Mouse (Mus musculus) T-helper 2 cell (primary cell): ENCODE measurements around the gene Sfta2.

ENCODE experiments used
- in situ Hi-C: fragments of 300-600 bp; cut with MboI, MseI; formaldehyde crosslinking; loops from one replicate; pipeline ENCODE4 v1.15.1; 2025; ENCODE audit warnings: high pct_unique_total_duplicates

Sfta2 gene

GRCm38 (mm10) chr17:35601249-35601648 lies at the start of gene Sfta2:
TSS of gene Sfta2 (plus strand) at chr17:35601549.
- in situ Hi-C loops = no loop called here

GRCm38 (mm10) chr17:35551881-35552414 lies 49.4 kb upstream of the Sfta2 start, which contains the start of gene Cdsn:
TSS of gene Cdsn (plus strand) at chr17:35552128.
- in situ Hi-C loops = loop anchor here (5.0 kb wide), 1 partner anchor 65 kb away; no protein-coding TSS in a partner anchor

- in situ Hi-C loops = loop anchor here (5.0 kb wide), 1 partner anchor 63 kb away; no protein-coding TSS in a partner anchor
Observed at GRCm38 (mm10) chr17:35554321-35554720, 47.0 kb upstream of the Sfta2 start.

GRCm38 (mm10) chr17:35554761-35555397 lies 46.5 kb upstream of the Sfta2 start:
- in situ Hi-C loops = loop anchor here (5.0 kb wide), 1 partner anchor 62 kb away; no protein-coding TSS in a partner anchor

- in situ Hi-C loops = no loop called here
Observed at GRCm38 (mm10) chr17:35556186-35556765, 45.1 kb upstream of the Sfta2 start.

- in situ Hi-C loops = no loop called here
Observed at GRCm38 (mm10) chr17:35556812-35557211, 44.5 kb upstream of the Sfta2 start.

GRCm38 (mm10) chr17:35557351-35557750 lies 44.0 kb upstream of the Sfta2 start:
- in situ Hi-C loops = no loop called here

GRCm38 (mm10) chr17:35558216-35558615 lies 43.1 kb upstream of the Sfta2 start:
- in situ Hi-C loops = no loop called here

GRCm38 (mm10) chr17:35567150-35567549 lies 34.2 kb upstream of the Sfta2 start, which contains the start of gene 2300002M23Rik:
TSS of gene 2300002M23Rik (plus strand) at chr17:35567450.
- in situ Hi-C loops = no loop called here

- in situ Hi-C loops = no loop called here
Observed at GRCm38 (mm10) chr17:35567767-35568166, 33.6 kb upstream of the Sfta2 start.

- in situ Hi-C loops = no loop called here
Observed at GRCm38 (mm10) chr17:35569091-35569944, 32.0 kb upstream of the Sfta2 start.

- in situ Hi-C loops = no loop called here
Observed at GRCm38 (mm10) chr17:35570836-35571235, 30.5 kb upstream of the Sfta2 start.

GRCm38 (mm10) chr17:35571477-35571876 lies 29.9 kb upstream of the Sfta2 start:
- in situ Hi-C loops = no loop called here

GRCm38 (mm10) chr17:35578211-35578610 lies 23.1 kb upstream of the Sfta2 start:
- in situ Hi-C loops = no loop called here

- in situ Hi-C loops = no loop called here
Observed at GRCm38 (mm10) chr17:35582900-35583299, 18.4 kb upstream of the Sfta2 start.

GRCm38 (mm10) chr17:35584330-35584937 lies 16.9 kb upstream of the Sfta2 start:
- in situ Hi-C loops = no loop called here

GRCm38 (mm10) chr17:35587291-35587690 lies 14.1 kb upstream of the Sfta2 start:
- in situ Hi-C loops = loop anchor here (5.0 kb wide), 1 partner anchor 45 kb away; no protein-coding TSS in a partner anchor

- in situ Hi-C loops = loop anchor here (5.0 kb wide), 1 partner anchor 44 kb away; no protein-coding TSS in a partner anchor
Observed at GRCm38 (mm10) chr17:35588387-35588786, 13.0 kb upstream of the Sfta2 start.

GRCm38 (mm10) chr17:35590410-35591218 lies 10.7 kb upstream of the Sfta2 start:
- in situ Hi-C loops = no loop called here

GRCm38 (mm10) chr17:35591219-35591578 lies 10.2 kb upstream of the Sfta2 start:
- in situ Hi-C loops = no loop called here

- in situ Hi-C loops = no loop called here
Observed at GRCm38 (mm10) chr17:35591731-35592130, 9.6 kb upstream of the Sfta2 start.
